Mouse (Mus musculus) lung, embryonic 14.5 days (tissue): ENCODE measurements around the gene Gm49391. TPM values are rescaled to one million over a fixed set of nuclear protein-coding genes. Genes with fewer than 3 reads are reported as not detected.
"Not testable (repeated sequence)": the region's sequence is repeated elsewhere in the genome, so short reads cannot be mapped to it uniquely, and the experiment has no call there.

Experiments used
- ATAC-seq: fragments of 200-750 bp; cut with Nextera tagmentation; 2 replicates; pipeline ENCODE4 v1.8.0; 2017; ENCODE audit warnings: mild to moderate bottlenecking, moderate TSS enrichment, moderate library complexity; ENCODE audit not compliant: insufficient read depth
- DNase-seq: peaks from one replicate; pipeline ENCODE4 v3.0.0-alpha.2; 2015
- H3K27ac ChIP-seq: fragments of 300-500 bp; sonication (generic); 2 replicates; pipeline ENCODE4 v1.5.1; 2014; ENCODE audit warnings: low read depth, mild to moderate bottlenecking, moderate library complexity
- H3K27me3 ChIP-seq: fragments of 300-500 bp; sonication (generic); 2 replicates; pipeline ENCODE4 v1.6.1; 2014; ENCODE audit warnings: low read length, control low read depth; ENCODE audit not compliant: insufficient read depth
- H3K36me3 ChIP-seq: fragments of 300-500 bp; sonication (generic); 2 replicates; pipeline ENCODE4 v1.6.1; 2014; ENCODE audit warnings: control low read depth; ENCODE audit not compliant: insufficient read depth
- H3K4me1 ChIP-seq: fragments of 300-500 bp; sonication (generic); 2 replicates; pipeline ENCODE4 v1.6.1; 2014; ENCODE audit warnings: antibody characterized with exemption, control low read depth; ENCODE audit not compliant: insufficient read depth
- H3K4me2 ChIP-seq: fragments of 300-500 bp; sonication (generic); 2 replicates; pipeline ENCODE4 v1.6.1; 2014; ENCODE audit warnings: mild to moderate bottlenecking
- H3K4me3 ChIP-seq: fragments of 300-500 bp; sonication (generic); 2 replicates; pipeline ENCODE4 v1.5.1; 2014; ENCODE audit warnings: low read depth, low read length
- H3K9ac ChIP-seq: fragments of 300-500 bp; sonication (generic); 2 replicates; pipeline ENCODE4 v1.6.1; 2014
- H3K9me3 ChIP-seq: fragments of 300-500 bp; sonication (generic); 2 replicates; pipeline ENCODE4 v1.6.1; 2016; ENCODE audit warnings: low read depth, low read length, control low read depth
- CTCF ChIP-seq: IDR thresholded peaks from 2 replicates; pipeline ENCODE4 v1.5.1; 2016; ENCODE audit warnings: antibody characterized with exemption, low read depth
- WGBS: fragments of 180-500 bp; shearing (Covaris S2); extraction: QIAGEN DNeasy Blood & Tissue Kit; methylation state at CpG from one replicate; pipeline ENCODE4 v1.1.7; 2014; 5-methylcytosine and 5-hydroxymethylcytosine counted together
- polyA plus RNA-seq: library from polyadenylated mRNA; unstranded; fragments of >200 nt; fragmentation: Nextera tagmentation; extraction: Ambion mirVana; gene quantifications from 2 replicates; pipeline ENCODE4 v1.2.1, GENCODE M21; 2014

The Gm49391 gene
- 3.3 and 5.0 TPM in 2 replicates for polyA plus RNA-seq

DNA sequence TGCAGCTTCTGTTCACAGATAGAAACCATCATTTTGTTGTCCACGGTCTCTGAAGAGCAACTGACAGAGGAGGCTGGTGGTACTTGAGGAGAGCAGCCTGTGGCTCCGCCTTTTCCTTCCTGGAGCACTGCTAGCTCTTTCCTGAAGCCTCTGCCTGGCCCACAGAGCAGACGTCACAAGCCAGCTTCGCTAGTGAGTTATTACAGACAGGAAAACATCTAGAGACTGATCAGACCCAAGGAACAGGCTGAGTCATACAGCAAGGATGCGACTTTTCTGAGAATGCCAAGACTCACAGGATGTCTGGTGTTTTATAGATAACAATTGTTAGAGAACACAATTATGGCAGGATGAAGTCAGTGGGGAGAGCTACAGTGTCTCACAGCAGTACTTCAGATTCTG, at the start of gene Gm49391, which contains the start of gene Ctla2a:
Gm49391 (minus strand) TSS at position 72 of the 402 bp plus-strand sequence.
Ctla2a (minus strand) TSS at position 126 of the 402 bp plus-strand sequence.
- Histone ChIP-seq H3K4me1 (no peaks in the 10 kb centered on the region), H3K27me3 (no peaks in the 10 kb centered on the region), H3K27ac (0 out of 2 replicates have a peak within 1 kb of the TSS, but pooled peaks have one; percentile 18), H3K4me3 (no peak within 1 kb of the TSS), H3K36me3 (no peaks in the 10 kb centered on the region), H3K9ac (no peak within 1 kb of the TSS), H3K4me2 (no peak within 1 kb of the TSS), H3K9me3 (no peaks in the 10 kb centered on the region)
- no peak for TF ChIP-seq CTCF
- peak; percentile 80 for ATAC-seq
- DNase-seq: peak; percentile 60
- 50% methylated on average over 5 of the region's 5 CpGs for WGBS

DNA sequence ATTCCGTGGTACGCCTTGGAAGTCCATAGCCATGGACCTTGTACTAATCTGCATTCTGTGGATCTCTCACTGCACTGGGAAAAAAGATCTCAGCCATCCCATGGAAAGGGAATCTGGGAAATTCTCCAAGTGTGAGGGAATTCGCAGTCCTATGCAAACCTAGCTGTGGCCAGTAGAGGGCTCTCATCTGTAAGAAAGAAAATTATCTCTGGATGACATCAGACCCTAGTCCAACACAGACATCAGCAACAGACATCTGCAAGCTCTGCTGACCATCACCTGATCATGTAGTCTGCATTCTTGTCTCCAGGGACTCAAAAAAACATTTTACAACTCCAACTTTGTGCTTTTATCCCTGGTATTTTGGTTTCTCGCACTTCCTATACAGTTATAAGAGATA, 35.9 kb upstream of the Gm49391 start:
- not testable (repeated sequence) for H3K9ac ChIP-seq, H3K4me2 ChIP-seq, ATAC-seq, H3K4me3 ChIP-seq, H3K27ac ChIP-seq, H3K4me1 ChIP-seq, H3K27me3 ChIP-seq, H3K9me3 ChIP-seq, H3K36me3 ChIP-seq, DNase-seq
- WGBS: 60% methylated on average over 4 of the region's 4 CpGs

DNA sequence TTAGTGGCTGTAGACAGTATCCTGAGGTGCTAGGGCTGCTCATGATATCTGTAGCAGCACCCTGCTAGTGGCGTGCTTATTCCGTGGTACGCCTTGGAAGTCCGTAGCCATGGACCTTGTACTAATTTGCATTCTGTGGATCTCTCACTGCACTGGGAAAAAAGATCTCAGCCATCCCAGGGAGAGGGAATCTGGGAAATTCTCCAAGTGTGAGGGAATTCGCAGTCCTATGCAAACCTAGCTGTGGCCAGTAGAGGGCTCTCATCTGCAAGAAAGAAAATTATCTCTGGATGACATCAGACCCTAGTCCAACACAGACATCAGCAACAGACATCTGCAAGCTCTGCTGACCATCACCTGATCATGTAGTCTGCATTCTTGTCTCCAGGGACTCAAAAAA, 27.6 kb upstream of the Gm49391 start:
- not testable (repeated sequence) for H3K4me3 ChIP-seq, H3K4me2 ChIP-seq, DNase-seq, H3K27me3 ChIP-seq, H3K9ac ChIP-seq, H3K27ac ChIP-seq, H3K36me3 ChIP-seq, H3K9me3 ChIP-seq, ATAC-seq, H3K4me1 ChIP-seq
- 26% methylated on average over 4 of the region's 5 CpGs for WGBS

DNA sequence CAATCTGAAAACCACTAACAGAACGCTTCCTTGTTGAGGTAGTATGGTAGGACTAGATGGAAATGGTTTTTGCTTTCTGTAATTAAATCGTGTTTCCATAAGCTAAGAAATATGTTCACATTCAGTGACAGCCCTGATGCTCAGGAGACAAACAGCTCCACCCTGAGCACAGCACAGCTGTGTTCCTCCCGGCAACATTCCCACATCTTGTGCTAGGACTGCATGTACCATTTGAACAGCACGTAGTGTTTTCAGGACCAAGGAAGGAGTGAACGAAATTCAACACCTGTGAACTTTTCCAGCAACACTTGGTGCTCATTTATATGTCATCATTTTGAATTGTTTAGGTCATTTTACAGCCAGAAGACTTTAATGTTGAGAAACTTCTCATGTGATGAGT, 25.3 kb upstream of the Gm49391 start:
- ATAC-seq: no peak

DNA sequence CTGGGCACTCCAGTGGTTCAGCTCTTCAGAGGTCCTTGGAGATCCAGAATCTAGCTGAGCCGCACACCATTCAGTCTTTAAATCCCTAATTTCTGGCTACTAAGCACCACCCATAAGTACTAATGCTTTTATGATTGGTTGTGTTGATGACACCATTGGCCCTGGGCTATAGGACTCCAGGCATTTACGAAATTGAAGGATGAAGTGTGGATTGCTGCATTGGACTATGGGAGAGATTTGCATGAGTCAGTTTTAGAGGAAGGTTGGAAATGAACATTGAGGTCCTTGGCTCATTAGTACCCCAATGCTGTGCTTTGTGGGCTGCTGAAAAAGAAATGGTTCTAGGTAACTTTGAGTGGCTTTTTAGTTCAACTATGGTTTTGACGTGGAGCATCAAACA, 5.5 kb upstream of the Gm49391 start, which contains the start of gene Tpbpa:
Tpbpa (minus strand) TSS at position 101 of the 400 bp plus-strand sequence.
- H3K4me3 ChIP-seq, H3K36me3 ChIP-seq, H3K4me2 ChIP-seq, H3K27me3 ChIP-seq, H3K9ac ChIP-seq, ATAC-seq, DNase-seq, H3K27ac ChIP-seq, H3K4me1 ChIP-seq, H3K9me3 ChIP-seq: not testable (repeated sequence)
- WGBS: 82% methylated on average over 3 of the region's 3 CpGs

More for the DNA sequence above, 25.3 kb upstream of the Gm49391 start:
- Histone ChIP-seq H3K4me2 (no peak overlapping the region), H3K27ac (no peak overlapping the region), H3K27me3 (no peaks in the 10 kb centered on the region), H3K9ac (no peak overlapping the region), H3K4me3 (no peak overlapping the region), H3K36me3 (no peaks in the 10 kb centered on the region), H3K9me3 (no peaks in the 10 kb centered on the region), H3K4me1 (no peaks in the 10 kb centered on the region)
- no peak for DNase-seq
- WGBS: 54% methylated on average over 5 of the region's 5 CpGs
- no peak for TF ChIP-seq CTCF

DNA sequence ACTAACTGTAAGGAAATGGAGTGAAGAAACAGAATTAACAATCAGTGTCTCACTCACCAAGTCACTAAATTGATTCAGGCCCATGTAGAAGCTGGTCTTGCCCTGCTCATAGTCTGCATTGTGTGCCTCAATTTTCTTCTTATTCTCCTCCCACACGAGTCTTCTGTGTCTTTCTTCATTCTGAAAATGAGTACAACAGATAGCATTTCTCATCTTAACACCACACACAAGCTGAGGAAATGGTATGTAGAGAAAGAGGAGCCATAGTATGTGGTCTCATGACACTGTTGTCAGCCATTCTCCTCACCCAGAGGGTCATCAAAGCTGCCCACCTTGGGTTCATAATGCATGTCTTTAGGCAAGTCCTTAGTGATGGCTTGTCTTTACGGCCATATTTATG, 881 bp downstream of the Gm49391 start, which contains the start of gene Gm49393:
Gm49393 (minus strand) TSS at position 101 of the 400 bp plus-strand sequence.
- WGBS: 60% methylated on average over 2 of the region's 2 CpGs
- H3K36me3 ChIP-seq, H3K9ac ChIP-seq, H3K27ac ChIP-seq, H3K4me2 ChIP-seq, H3K4me1 ChIP-seq, H3K9me3 ChIP-seq, H3K27me3 ChIP-seq, H3K4me3 ChIP-seq, DNase-seq, ATAC-seq: not testable (repeated sequence)

DNA sequence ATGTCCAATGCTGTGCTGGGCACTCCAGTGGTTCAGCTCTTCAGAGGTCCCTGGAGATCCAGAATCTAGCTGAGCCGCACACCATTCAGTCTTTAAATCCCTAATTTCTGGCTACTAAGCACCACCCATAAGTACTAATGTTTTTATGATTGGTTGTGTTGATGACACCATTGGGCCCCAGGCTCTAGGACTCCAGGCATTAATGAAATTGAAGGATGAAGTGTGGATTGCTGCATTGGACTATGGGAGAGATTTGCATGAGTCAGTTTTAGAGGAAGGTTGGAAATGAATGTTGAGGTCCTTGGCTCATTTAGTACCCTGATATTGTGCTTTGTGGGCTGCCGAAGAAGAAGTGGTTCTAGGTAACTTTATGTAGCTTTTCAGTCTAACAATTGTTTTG, 31.6 kb downstream of the Gm49391 start, which contains the start of gene Tpbpb:
Tpbpb (minus strand) TSS at position 101 of the 400 bp plus-strand sequence.
- H3K4me1 ChIP-seq, ATAC-seq: not testable (repeated sequence)

DNA sequence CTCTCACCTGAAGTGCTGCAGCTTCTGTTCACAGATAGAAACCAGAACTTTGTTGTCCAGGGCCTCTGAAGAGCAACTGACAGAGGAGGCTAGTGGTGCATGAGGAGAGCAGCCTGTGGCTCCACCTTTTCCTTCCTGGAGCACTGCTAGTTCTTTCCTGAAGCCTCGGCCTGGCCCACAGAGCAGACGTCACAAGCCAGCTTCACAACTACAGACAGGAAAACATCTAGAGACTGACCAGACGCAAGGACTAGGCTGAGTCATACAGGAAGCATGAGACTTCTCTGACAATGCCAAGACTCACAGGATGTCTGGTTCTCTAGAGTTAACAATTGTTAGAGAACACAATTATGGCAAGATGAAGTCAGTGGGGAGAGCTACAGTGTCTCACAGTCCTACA, 39.0 kb downstream of the Gm49391 start, which contains the start of gene Ctla2b:
Ctla2b (minus strand) TSS at position 120 of the 400 bp plus-strand sequence.
- H3K9ac ChIP-seq: no peak within 1 kb of the TSS
- H3K27me3 ChIP-seq: no peaks in the 10 kb centered on the region
- no peaks in the 10 kb centered on the region for H3K9me3 ChIP-seq
- no peak within 1 kb of the TSS for H3K4me3 ChIP-seq
- no peak within 1 kb of the TSS for H3K27ac ChIP-seq
- 48% methylated on average over 3 of the region's 3 CpGs for WGBS
- DNase-seq (peak; percentile 57), ATAC-seq (peak; percentile 79; the same call in 1 of the 2 replicates)
- no peak for TF ChIP-seq CTCF
- no peaks in the 10 kb centered on the region for H3K36me3 ChIP-seq
- H3K4me1 ChIP-seq: no peaks in the 10 kb centered on the region
- H3K4me2 ChIP-seq: no peak within 1 kb of the TSS

More for the DNA sequence above, 31.6 kb downstream of the Gm49391 start, which contains the start of gene Tpbpb:
- H3K4me2 ChIP-seq, H3K36me3 ChIP-seq, H3K9me3 ChIP-seq, H3K9ac ChIP-seq, H3K27me3 ChIP-seq, H3K4me3 ChIP-seq, H3K27ac ChIP-seq, DNase-seq: not testable (repeated sequence)
- WGBS: 80% methylated on average over 2 of the region's 2 CpGs

DNA sequence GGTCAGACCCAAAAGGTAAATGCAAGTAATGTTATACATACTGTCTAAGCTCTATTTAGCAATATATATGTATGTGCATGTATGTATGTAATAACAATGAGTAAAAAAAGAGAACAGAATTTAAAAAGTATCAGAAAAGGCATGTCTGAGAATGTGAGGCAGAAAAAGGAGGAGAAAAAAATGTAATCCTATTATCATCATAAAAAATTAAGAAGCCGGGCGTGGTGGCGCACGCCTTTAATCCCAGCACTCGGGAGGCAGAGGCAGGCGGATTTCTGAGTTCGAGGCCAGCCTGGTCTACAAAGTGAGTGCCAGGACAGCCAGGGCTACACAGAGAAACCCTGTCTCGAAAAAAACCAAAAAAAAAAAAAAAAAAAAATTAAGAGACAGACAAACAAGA, 39.6 kb downstream of the Gm49391 start, which contains the start of gene Gm49392:
Gm49392 (minus strand) TSS at position 101 of the 400 bp plus-strand sequence.
- H3K9ac ChIP-seq, H3K4me3 ChIP-seq, H3K27ac ChIP-seq, H3K4me1 ChIP-seq, H3K27me3 ChIP-seq, ATAC-seq, H3K36me3 ChIP-seq, DNase-seq, H3K4me2 ChIP-seq, H3K9me3 ChIP-seq: not testable (repeated sequence)
- WGBS: 75% methylated on average over 8 of the region's 8 CpGs
